Mouse (Mus musculus): ENCODE measurements around the gene Synrg.

Gene Synrg

GRCm38 (mm10) chr11:83963991-83964921 lies at the start of gene Synrg:
Gene Synrg, plus strand, starts transcription at chr11:83964428.
- peak; percentile 91 for ATAC-seq (ENCODE audit: insufficient number of reproducible peaks, low FRiP score, low TSS enrichment)

- no peak for ATAC-seq (ENCODE audit: insufficient number of reproducible peaks, low FRiP score, low TSS enrichment)
Observed at GRCm38 (mm10) chr11:83914501-83914900, 49.7 kb upstream of the Synrg start.

GRCm38 (mm10) chr11:83922600-83922999 lies 41.6 kb upstream of the Synrg start:
- no peak for ATAC-seq (ENCODE audit: insufficient number of reproducible peaks, low FRiP score, low TSS enrichment)

GRCm38 (mm10) chr11:83927097-83927496 lies 37.1 kb upstream of the Synrg start:
- no peak for ATAC-seq (ENCODE audit: insufficient number of reproducible peaks, low FRiP score, low TSS enrichment)

- ATAC-seq (ENCODE audit: insufficient number of reproducible peaks, low FRiP score, low TSS enrichment): no peak
Observed at GRCm38 (mm10) chr11:83932506-83933106, 31.6 kb upstream of the Synrg start.

- no peak for ATAC-seq (ENCODE audit: insufficient number of reproducible peaks, low FRiP score, low TSS enrichment)
Observed at GRCm38 (mm10) chr11:83933376-83933775, 30.9 kb upstream of the Synrg start.

GRCm38 (mm10) chr11:83935986-83936665 lies 28.1 kb upstream of the Synrg start:
- peak; percentile 15; the same call in 1 of the 2 replicates for ATAC-seq (ENCODE audit: insufficient number of reproducible peaks, low FRiP score, low TSS enrichment)

GRCm38 (mm10) chr11:83938556-83938955 lies 25.7 kb upstream of the Synrg start:
- ATAC-seq (ENCODE audit: insufficient number of reproducible peaks, low FRiP score, low TSS enrichment): no peak

- peak; percentile 94 for ATAC-seq (ENCODE audit: insufficient number of reproducible peaks, low FRiP score, low TSS enrichment)
Observed at GRCm38 (mm10) chr11:83941950-83942840, 22.0 kb upstream of the Synrg start, which contains the start of gene Ddx52. Gene Ddx52, plus strand, starts transcription at chr11:83942062.

GRCm38 (mm10) chr11:83956822-83957221 lies 7.4 kb upstream of the Synrg start:
- ATAC-seq (ENCODE audit: insufficient number of reproducible peaks, low FRiP score, low TSS enrichment): no peak

GRCm38 (mm10) chr11:83961983-83962382 lies 2.2 kb upstream of the Synrg start:
- no peak for ATAC-seq (ENCODE audit: insufficient number of reproducible peaks, low FRiP score, low TSS enrichment)

- ATAC-seq (ENCODE audit: insufficient number of reproducible peaks, low FRiP score, low TSS enrichment): no peak
Observed at GRCm38 (mm10) chr11:83967436-83968204, 3.4 kb downstream of the Synrg start.

GRCm38 (mm10) chr11:83968205-83968575 lies 4.0 kb downstream of the Synrg start:
- no peak for ATAC-seq (ENCODE audit: insufficient number of reproducible peaks, low FRiP score, low TSS enrichment)

GRCm38 (mm10) chr11:83969040-83969439 lies 4.8 kb downstream of the Synrg start:
- no peak for ATAC-seq (ENCODE audit: insufficient number of reproducible peaks, low FRiP score, low TSS enrichment)

- ATAC-seq (ENCODE audit: insufficient number of reproducible peaks, low FRiP score, low TSS enrichment): no peak
Observed at GRCm38 (mm10) chr11:83974561-83975346, 10.5 kb downstream of the Synrg start.

GRCm38 (mm10) chr11:83975488-83975887 lies 11.3 kb downstream of the Synrg start:
- ATAC-seq (ENCODE audit: insufficient number of reproducible peaks, low FRiP score, low TSS enrichment): no peak

GRCm38 (mm10) chr11:83976236-83976977 lies 12.2 kb downstream of the Synrg start:
- ATAC-seq (ENCODE audit: insufficient number of reproducible peaks, low FRiP score, low TSS enrichment): no peak

- no peak for ATAC-seq (ENCODE audit: insufficient number of reproducible peaks, low FRiP score, low TSS enrichment)
Observed at GRCm38 (mm10) chr11:83977810-83978209, 13.6 kb downstream of the Synrg start.

All from cerebellum, adult (tissue).